Mouse (Mus musculus): Measurements from ENCODE around the gene Sass6. TPM values are rescaled to one million over a fixed set of nuclear protein-coding genes. Genes with fewer than 3 reads are reported as not detected.

Sass6 gene
- total and polyA plus RNA-seq, 3 experiments, result 10.0 to 23.1 (median 12.4) TPM

GRCm38 (mm10) chr3:116661870-116662414, 67.2 kb downstream of the Sass6 start:
- Histone ChIP-seq H3K27me3 (replicated peaks) (no peaks in the 10 kb centered on the region), H3K9me3 (replicated peaks; ENCODE audit: low read length) (no peaks in the 10 kb centered on the region), H3K4me3 (replicated peaks in 1 of 3; ENCODE audit: low read depth in 2 of 3, low read length in 2 of 3, poor library complexity in 1 of 3) (peak overlapping the region; percentile 76 to 97 (median 95)), H3K27ac (ENCODE audit: insufficient read depth, low read depth) (peak overlapping the region; percentile 60), H3K4me2 (ENCODE audit: insufficient read depth, low read depth, poor library complexity, severe bottlenecking) (peak overlapping the region; percentile 86), H3K4me1 (ENCODE audit: control insufficient read depth in 1 of 2, insufficient read depth in 2 of 2) (peaks cover 4 to 47% of the 10 kb centered on the region in 2 experiments; a peak in 3 of 4 replicates), H3K36me3 (replicated peaks in 1 of 2; ENCODE audit: control insufficient read depth in 1 of 2, insufficient read depth in 1 of 2, low read length in 1 of 2) (peaks cover 0 to 3% of the 10 kb centered on the region in 2 experiments), H3K79me2 (replicated peaks; ENCODE audit: control insufficient read depth, extremely low read depth, insufficient read depth, poor library complexity, severe bottlenecking) (peaks cover 48% of the 10 kb centered on the region), H3K9ac (ENCODE audit: insufficient read depth, low read depth) (peak overlapping the region; percentile 92)
- dilution Hi-C loops (cut with MboI; ENCODE audit: extremely low pct_ligation_motif_present, extremely low pct_unique_long_range_greater_than_20kb, low sequenced_read_pairs), result no loop called here
- TF ChIP-seq BHLHE40 (IDR thresholded peaks at IDR 0.05; ENCODE audit: low read depth, low read length) (no peak), TBP (conservative IDR thresholded peaks at IDR 0.05; ENCODE audit: low read depth, low read length) (0 out of 2 replicates have a peak, but pooled peaks have one; percentile 2), MAX (IDR thresholded peaks at IDR 0.05; ENCODE audit: low read length) (no peak), GABPA (IDR thresholded peaks at IDR 0.05; ENCODE audit: insufficient replicate concordance, low read depth, low read length) (no peak), ETS1 (conservative IDR thresholded peaks at IDR 0.05; ENCODE audit: low read depth, low read length) (no peak), JUN (IDR thresholded peaks at IDR 0.05; ENCODE audit: insufficient read depth, low read depth, low read length) (no peak), CHD1 (IDR thresholded peaks at IDR 0.05; ENCODE audit: low read depth, low read length) (no peak), HCFC1 (IDR thresholded peaks at IDR 0.05; ENCODE audit: low read depth, low read length) (no peak), ELF1 (IDR thresholded peaks at IDR 0.05; ENCODE audit: low read depth, low read length) (peak; percentile 63), USF1 (IDR thresholded peaks at IDR 0.05; ENCODE audit: low read depth, low read length) (no peak), UBTF (IDR thresholded peaks at IDR 0.05; ENCODE audit: low read depth, low read length) (peak; percentile 97)
- no peak for DNase-seq (ENCODE audit: extremely low read depth)
- in situ Hi-C loops (cut with MboI; ENCODE audit: low pct_ligation_motif_present, low pct_unique_long_range_greater_than_20kb, low sequenced_read_pairs), result no loop called here

GRCm38 (mm10) chr3:116662463-116662863, 67.7 kb downstream of the Sass6 start, which contains the start of gene Mfsd14a:
Mfsd14a (minus strand) TSS chr3:116662677.
- H3K4me1 ChIP-seq (ENCODE audit: control insufficient read depth in 1 of 2, insufficient read depth in 2 of 2), result peaks cover 4 to 42% of the 10 kb centered on the region in 2 experiments; a peak in 3 of 4 replicates
- H3K36me3 ChIP-seq (replicated peaks in 1 of 2; ENCODE audit: control insufficient read depth in 1 of 2, insufficient read depth in 1 of 2, low read length in 1 of 2), result peaks cover 0 to 7% of the 10 kb centered on the region in 2 experiments
- dilution Hi-C loops (cut with MboI; ENCODE audit: extremely low pct_ligation_motif_present, extremely low pct_unique_long_range_greater_than_20kb, low sequenced_read_pairs) (no loop called here), in situ Hi-C loops (cut with MboI; ENCODE audit: low pct_ligation_motif_present, low pct_unique_long_range_greater_than_20kb, low sequenced_read_pairs) (no loop called here)
- H3K79me2 ChIP-seq (replicated peaks; ENCODE audit: control insufficient read depth, extremely low read depth, insufficient read depth, poor library complexity, severe bottlenecking), result peaks cover 43% of the 10 kb centered on the region
- H3K27ac ChIP-seq (ENCODE audit: insufficient read depth, low read depth), result peak within 1 kb of the TSS; percentile 60
- peak; percentile 92 for DNase-seq (ENCODE audit: extremely low read depth)
- peak within 1 kb of the TSS; percentile 92 for H3K9ac ChIP-seq (ENCODE audit: insufficient read depth, low read depth)
- H3K4me2 ChIP-seq (ENCODE audit: insufficient read depth, low read depth, poor library complexity, severe bottlenecking), result peak within 1 kb of the TSS; percentile 86
- no peaks in the 10 kb centered on the region for H3K9me3 ChIP-seq (replicated peaks; ENCODE audit: low read length)
- peak within 1 kb of the TSS; percentile 76 to 97 (median 95) for H3K4me3 ChIP-seq (replicated peaks in 1 of 3; ENCODE audit: low read depth in 2 of 3, low read length in 2 of 3, poor library complexity in 1 of 3)
- no peaks in the 10 kb centered on the region for H3K27me3 ChIP-seq (replicated peaks)
- peak; percentile 95 for TF ChIP-seq NELFE (IDR thresholded peaks at IDR 0.05; ENCODE audit: low read depth, low read length)
- 0 out of 2 replicates have a peak, but pooled peaks have one; percentile 18 for TF ChIP-seq TBP (conservative IDR thresholded peaks at IDR 0.05; ENCODE audit: low read depth, low read length)
- 0 out of 2 replicates have a peak, but pooled peaks have one; percentile 48 for TF ChIP-seq CHD2 (IDR thresholded peaks at IDR 0.05; ENCODE audit: low read length)
- TF ChIP-seq CHD1 (IDR thresholded peaks at IDR 0.05; ENCODE audit: low read depth, low read length), result no peak
- TF ChIP-seq ETS1 (conservative IDR thresholded peaks at IDR 0.05; ENCODE audit: low read depth, low read length), result no peak
- 0 out of 2 replicates have a peak, but pooled peaks have one; percentile 56 for TF ChIP-seq MEF2A (IDR thresholded peaks at IDR 0.05; ENCODE audit: borderline replicate concordance, low read depth, low read length)
- peak; percentile 1; the same call in 1 of the 2 replicates for TF ChIP-seq UBTF (IDR thresholded peaks at IDR 0.05; ENCODE audit: low read depth, low read length)
- TF ChIP-seq RAD21 (IDR thresholded peaks at IDR 0.05; ENCODE audit: low read depth, low read length), result no peak
- TF ChIP-seq MAFK (IDR thresholded peaks at IDR 0.05; ENCODE audit: insufficient replicate concordance, low read length), result no peak
- peak; percentile 49 for TF ChIP-seq USF1 (IDR thresholded peaks at IDR 0.05; ENCODE audit: low read depth, low read length)
- peak; percentile 63; the same call in 1 of the 2 replicates for TF ChIP-seq MYC (IDR thresholded peaks at IDR 0.05; ENCODE audit: low read depth, low read length)
- peak; percentile 53 for TF ChIP-seq HCFC1 (IDR thresholded peaks at IDR 0.05; ENCODE audit: low read depth, low read length)
- peak; percentile 65 for TF ChIP-seq NRF1 (IDR thresholded peaks at IDR 0.05; ENCODE audit: low read depth, low read length)
- TF ChIP-seq MXI1 (IDR thresholded peaks at IDR 0.05; ENCODE audit: low read depth, low read length), result no peak; the same call in 1 of the 2 replicates
- no peak for TF ChIP-seq ZKSCAN1 (IDR thresholded peaks at IDR 0.05; ENCODE audit: borderline replicate concordance, low read depth, low read length)
- TF ChIP-seq JUND (conservative IDR thresholded peaks at IDR 0.05; ENCODE audit: low read depth, low read length), result no peak
- TF ChIP-seq ELF1 (IDR thresholded peaks at IDR 0.05; ENCODE audit: low read depth, low read length), result peak; percentile 21; the same call in 1 of the 2 replicates
- 0 out of 2 replicates have a peak, but pooled peaks have one; percentile 24 for TF ChIP-seq BHLHE40 (IDR thresholded peaks at IDR 0.05; ENCODE audit: low read depth, low read length)
- no peak for TF ChIP-seq JUN (IDR thresholded peaks at IDR 0.05; ENCODE audit: insufficient read depth, low read depth, low read length)
- TF ChIP-seq CTCF (conservative IDR thresholded peaks at IDR 0.05 in 1 of 2, IDR thresholded peaks at IDR 0.05 in 1 of 2; ENCODE audit: low read depth in 2 of 2, low read length in 2 of 2), result no peak
- peak; percentile 57; the same call in 1 of the 2 replicates for TF ChIP-seq IRF4 (IDR thresholded peaks at IDR 0.05; ENCODE audit: low read depth, low read length)
- 0 out of 2 replicates have a peak, but pooled peaks have one; percentile 50 for TF ChIP-seq KAT2A (IDR thresholded peaks at IDR 0.05; ENCODE audit: insufficient replicate concordance, low read length)
- TF ChIP-seq MAX (IDR thresholded peaks at IDR 0.05; ENCODE audit: low read length), result no peak; the same call in 1 of the 2 replicates
- TF ChIP-seq RCOR1 (conservative IDR thresholded peaks at IDR 0.05; ENCODE audit: low read depth, low read length), result no peak
- TF ChIP-seq POLR2AphosphoS2 (IDR thresholded peaks at IDR 0.05; ENCODE audit: low read depth, low read length), result peak; percentile 83; the same call in 1 of the 2 replicates
- no peak for TF ChIP-seq GABPA (IDR thresholded peaks at IDR 0.05; ENCODE audit: insufficient replicate concordance, low read depth, low read length)
- TF ChIP-seq SIN3A (IDR thresholded peaks at IDR 0.05; ENCODE audit: low read length), result peak; percentile 79; the same call in 1 of the 2 replicates
